Mouse (Mus musculus) layer of hippocampus, adult 2 months (tissue): Measurements from ENCODE around the gene Calm1. TPM values are rescaled to one million over a fixed set of nuclear protein-coding genes. Genes with fewer than 3 reads are reported as not detected.
"Not testable (repeated sequence)": the region's sequence is repeated elsewhere in the genome, so short reads cannot be mapped to it uniquely, and the experiment has no call there.

Source experiments
- DNase-seq, 2 experiments: peaks; one replicate each; pipeline ENCODE4 v3.0.0; 2022; ENCODE audit warnings: low spot score in 2 of 2
- H3K27ac ChIP-seq: fragments of 200-600 bp; 2 replicates; pipeline ENCODE4 v1.8.1; 2022
- H3K4me3 ChIP-seq: fragments of 200-600 bp; 2 replicates; pipeline ENCODE4 v1.8.1; 2022; ENCODE audit warnings: mild to moderate bottlenecking
- CTCF ChIP-seq: fragments of 200-600 bp; conservative IDR thresholded peaks from 2 replicates; pipeline ENCODE4 v1.8.1; 2022; ENCODE audit warnings: antibody characterized with exemption, mild to moderate bottlenecking, moderate library complexity
- total RNA-seq, 2 experiments: library from RNA; stranded (reverse); gene quantifications; 2 replicates each; pipeline ENCODE4 v1.2.3; 2021

The Calm1 gene
- total RNA-seq, 2 experiments from 2014 or later, result 2,009 to 2,049 TPM

DNA sequence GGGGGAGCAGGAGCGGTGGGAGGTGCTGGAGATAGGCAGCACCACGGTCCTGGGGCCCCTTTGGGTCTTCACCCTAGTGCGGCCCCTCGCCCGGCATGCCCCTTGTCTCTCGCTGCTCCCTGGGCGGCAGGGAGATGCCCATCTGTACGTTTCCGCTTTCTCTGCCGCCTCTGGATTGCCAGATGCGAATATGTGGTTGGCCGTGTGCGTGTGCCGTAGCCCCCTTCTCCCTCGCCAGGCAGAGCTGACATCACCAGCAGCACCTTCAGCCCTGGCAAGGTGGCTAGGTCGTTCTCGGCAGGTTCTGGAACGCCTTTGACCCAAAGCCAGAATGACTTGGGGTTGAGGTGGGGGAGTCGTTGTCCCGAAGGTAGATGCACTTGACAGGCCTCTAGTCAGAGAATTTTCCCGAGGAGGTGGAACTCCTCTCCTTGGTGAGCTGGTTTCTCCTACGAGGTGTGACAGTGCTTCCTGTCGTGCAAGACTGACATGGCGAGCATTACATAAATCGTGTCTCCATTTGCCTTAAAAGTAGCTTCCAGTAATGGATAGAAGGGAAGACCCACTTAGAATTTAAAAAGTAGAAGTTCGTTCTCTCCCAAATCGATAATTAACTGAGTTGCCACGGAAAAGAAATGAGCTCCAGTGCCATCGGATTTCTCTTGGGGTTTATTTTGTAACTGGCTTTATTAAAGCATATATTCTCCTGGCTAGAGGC, 1.6 kb downstream of the Calm1 start:
- TF ChIP-seq CTCF, result no peak
- H3K4me3 ChIP-seq, result peak overlapping the region; percentile 79
- H3K27ac ChIP-seq, result peak overlapping the region; percentile 100
- no peak for DNase-seq

DNA sequence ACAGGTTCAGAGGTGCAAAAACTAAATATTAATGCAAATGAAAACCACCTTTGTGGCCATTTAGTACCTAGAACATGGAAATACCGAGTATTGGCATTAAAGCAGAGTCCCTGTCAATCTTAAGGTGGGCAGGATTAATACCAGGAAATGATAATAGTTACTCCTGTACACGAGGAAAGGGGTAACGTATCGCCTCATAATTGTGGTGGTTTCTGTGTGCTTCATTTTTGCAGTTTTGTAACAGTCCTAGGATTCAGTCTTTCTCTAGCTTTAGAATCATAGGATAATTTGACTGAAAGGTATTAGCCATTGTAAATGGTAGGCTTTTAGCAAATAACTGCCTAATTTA, 2.1 kb downstream of the Calm1 start:
- peak overlapping the region; percentile 79 for H3K4me3 ChIP-seq
- no peak for TF ChIP-seq CTCF
- H3K27ac ChIP-seq, result peak overlapping the region; percentile 100
- no peak for DNase-seq

DNA sequence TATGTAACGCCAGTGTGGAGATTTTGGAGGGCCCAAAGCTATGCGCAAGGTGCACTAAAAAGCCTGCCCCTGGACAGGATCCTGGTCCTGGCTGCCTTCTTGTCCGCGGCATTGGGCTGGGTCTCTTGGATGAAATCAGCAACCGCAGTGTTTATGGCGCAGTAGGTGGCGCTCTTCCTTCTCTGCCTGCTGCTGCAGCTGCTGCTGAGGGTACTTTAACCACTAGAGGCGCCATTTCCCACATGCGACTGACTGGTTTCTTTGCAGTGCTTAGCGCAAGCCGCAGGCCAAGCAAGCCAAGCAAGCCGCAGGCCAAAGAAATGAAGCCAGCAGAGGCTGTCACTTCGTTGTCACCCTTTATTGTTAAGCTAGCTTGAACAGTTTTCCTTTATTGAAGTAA, 2.6 kb downstream of the Calm1 start:
- peak overlapping the region; percentile 100 for H3K27ac ChIP-seq

DNA sequence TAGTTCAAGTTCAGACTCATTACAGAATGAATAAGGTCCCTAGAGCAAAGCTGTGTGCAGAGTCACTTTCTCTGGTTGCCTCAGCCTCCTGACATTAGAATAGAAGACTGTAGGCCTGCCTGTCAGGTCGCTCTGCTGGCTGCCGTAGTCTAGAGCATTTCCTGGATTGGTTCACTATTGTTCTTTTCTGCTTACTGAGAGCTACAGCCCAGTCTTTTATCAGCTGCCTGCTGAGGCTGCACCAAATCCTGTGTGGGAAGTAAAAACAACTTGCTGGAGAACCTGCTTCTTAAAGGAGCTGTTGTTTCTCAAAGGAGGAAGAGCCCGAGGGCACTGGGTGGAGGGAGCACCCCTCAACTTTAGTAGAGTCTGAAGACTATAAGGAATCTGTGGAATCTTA, 4.5 kb downstream of the Calm1 start:
- H3K27ac ChIP-seq, result peak overlapping the region; percentile 100
- DNase-seq, result no peak
- no peak for TF ChIP-seq CTCF
- H3K4me3 ChIP-seq, result peak overlapping the region; percentile 79

More for the DNA sequence above, 2.6 kb downstream of the Calm1 start:
- TF ChIP-seq CTCF, result peak; percentile 100
- H3K4me3 ChIP-seq, result peak overlapping the region; percentile 79
- DNase-seq, result peak; percentile 96

DNA sequence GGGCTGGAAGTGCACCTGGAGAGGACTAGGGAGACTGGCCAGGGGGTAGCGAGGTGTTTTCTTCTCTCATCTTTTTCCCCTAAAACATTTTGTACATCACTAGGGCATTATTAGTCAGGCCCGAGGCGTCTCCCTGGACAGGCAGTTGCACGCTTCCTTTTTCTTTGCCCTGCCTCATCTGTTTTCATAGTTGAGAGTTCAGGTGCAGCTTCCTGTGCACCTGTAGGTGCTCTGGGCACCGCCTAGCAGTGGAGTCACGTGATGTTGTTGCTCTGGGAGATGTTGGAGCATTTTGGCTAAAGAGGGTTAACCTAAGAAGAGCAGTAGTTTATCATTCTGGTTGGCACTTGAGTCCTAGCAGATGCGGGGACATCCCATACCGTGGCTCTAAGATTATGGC, 5.9 kb downstream of the Calm1 start:
- Histone ChIP-seq H3K27ac (peak overlapping the region; percentile 100), H3K4me3 (peak overlapping the region; percentile 79)
- no peak for DNase-seq
- no peak for TF ChIP-seq CTCF

DNA sequence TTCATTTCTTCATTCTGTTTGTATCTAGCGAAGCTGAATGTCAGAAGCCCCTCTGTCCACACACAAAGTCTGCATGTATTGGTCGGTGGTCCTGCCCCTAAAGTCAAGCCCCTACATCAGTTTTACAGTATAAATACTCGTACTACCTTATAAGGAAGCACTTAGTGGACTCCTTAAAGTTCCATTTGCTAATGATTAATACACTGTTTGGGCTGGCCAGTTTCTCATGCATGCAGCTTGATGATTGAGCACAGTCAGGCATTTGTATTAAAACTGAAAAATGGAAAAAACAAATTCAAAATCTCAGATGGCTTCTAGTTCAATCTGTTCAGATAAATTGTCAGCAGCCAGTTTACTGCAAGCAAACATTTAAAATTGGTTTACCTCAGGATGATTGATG, 7.3 kb downstream of the Calm1 start:
- Histone ChIP-seq H3K27ac (peak overlapping the region; percentile 58; the same call in 1 of the 2 replicates), H3K4me3 (no peak overlapping the region)
- no peak for TF ChIP-seq CTCF
- no peak for DNase-seq

DNA sequence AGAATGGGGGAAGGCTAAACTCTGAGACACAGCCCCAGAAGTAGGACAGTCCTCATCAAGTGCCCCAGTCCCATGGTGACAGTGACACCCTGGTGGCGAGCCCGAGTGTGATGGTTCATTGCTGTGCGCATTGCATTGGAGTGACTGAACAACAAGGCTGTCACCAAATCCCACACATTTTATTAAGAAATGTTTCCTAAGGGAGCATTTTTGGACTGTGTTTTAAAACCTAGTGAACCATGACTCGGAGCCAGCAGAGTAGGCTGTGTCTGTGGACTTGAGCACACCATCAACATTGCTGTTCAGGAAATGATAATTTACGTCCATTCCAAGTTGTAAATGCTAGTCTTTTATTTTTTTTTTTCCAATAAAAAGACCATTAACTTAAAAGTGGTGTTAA, 7.7 kb downstream of the Calm1 start:
- Histone ChIP-seq H3K27ac (peak overlapping the region; percentile 58), H3K4me3 (no peak overlapping the region)
- TF ChIP-seq CTCF, result peak; percentile 37
- no peak for DNase-seq

DNA sequence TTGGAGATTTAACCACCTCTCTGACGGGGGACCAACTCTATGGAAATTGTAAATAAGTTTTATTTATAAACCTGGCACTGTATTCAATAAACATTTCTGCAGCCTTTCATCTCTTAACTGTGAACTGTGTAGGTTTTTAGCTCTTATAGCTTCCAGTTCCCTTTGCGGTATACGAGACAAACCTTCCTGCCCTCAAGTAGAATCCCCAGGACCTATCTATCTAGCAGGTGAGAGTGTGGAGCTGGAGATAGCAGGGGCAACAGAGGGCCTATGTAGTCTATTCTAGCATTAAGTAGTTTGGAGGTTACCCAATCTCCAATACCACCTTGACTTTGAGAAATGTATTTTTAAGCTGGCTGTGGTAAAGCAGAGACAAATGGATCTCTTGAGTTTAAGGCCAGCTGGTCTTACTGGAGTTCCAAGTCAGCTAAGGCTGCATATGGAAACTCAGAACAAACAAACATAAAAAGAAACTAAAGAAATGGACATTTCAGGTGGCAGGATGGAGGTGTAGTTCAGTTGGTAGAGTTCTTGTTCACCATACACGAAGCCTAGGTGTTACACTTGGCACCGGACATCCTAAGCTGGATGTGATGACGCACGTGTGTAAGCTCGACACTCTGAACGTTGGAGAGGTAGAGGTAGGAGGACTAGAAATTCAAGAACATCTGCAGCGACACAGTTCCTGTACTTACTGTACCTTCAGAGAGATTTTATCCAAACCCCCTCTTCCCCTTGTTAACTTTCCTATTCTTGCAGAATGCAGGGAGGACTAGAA, 10.7 kb downstream of the Calm1 start:
- H3K4me3 ChIP-seq, result no peak overlapping the region
- DNase-seq, result no peak
- H3K27ac ChIP-seq, result peak overlapping the region; percentile 74
- TF ChIP-seq CTCF, result no peak

DNA sequence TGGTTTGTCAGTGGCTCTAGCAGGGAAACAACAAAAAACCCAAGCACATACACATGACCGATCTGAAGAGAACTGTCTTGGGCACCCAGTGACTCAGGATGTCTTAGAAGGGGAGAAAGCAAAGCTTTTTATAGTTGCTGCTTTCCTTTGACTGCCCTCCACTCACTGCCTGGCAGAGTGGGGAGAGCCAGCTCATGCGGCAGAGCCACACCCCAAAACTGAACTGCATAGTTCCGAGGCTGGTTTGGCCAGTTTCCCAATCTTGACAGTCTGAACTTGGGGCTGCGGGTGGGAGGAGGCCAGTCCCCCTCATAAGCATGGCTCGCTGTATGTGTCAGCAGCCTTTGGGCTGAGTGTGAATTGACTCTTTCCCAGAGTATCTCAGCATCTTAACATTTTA, 11.7 kb downstream of the Calm1 start:
- Histone ChIP-seq H3K27ac (peak overlapping the region; percentile 74), H3K4me3 (no peak overlapping the region)
- no peak for DNase-seq
- no peak for TF ChIP-seq CTCF

DNA sequence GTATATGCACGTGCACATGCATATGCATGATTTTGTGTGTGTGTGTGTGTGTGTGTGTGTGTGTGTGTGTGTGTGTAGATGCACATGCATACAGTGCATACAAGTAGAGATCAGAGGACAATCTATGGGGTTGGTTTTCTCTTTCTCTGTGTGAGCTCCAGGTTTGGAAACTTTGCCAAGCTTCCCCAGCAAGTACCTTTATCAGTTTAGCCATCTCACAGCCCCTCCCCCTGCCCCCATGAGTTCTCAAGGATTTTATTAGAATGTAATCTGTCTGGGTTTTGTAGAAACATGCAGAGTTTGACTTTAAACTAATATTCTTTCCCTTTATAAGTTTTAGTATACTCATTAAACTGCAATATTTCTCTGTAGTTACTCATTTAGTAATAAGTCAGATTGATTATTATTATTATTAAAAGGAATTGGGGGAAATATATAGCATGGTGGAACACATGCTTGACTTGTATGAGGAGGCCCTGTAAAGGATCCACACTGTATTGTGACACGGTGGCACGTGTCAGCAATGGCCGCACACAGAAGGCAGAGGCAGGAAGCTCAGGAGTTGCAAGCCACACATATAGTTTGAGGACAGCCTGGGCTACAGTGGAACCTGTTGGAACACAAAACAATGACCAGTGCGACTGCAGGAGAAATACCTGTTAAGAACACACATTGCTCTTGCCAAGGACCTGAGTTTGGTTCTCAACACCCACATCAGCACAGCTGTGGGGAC, 12.4 kb downstream of the Calm1 start:
- DNase-seq, result no peak
- Histone ChIP-seq H3K27ac (peak overlapping the region; percentile 74; the same call in 1 of the 2 replicates), H3K4me3 (no peak overlapping the region)
- TF ChIP-seq CTCF, result no peak

DNA sequence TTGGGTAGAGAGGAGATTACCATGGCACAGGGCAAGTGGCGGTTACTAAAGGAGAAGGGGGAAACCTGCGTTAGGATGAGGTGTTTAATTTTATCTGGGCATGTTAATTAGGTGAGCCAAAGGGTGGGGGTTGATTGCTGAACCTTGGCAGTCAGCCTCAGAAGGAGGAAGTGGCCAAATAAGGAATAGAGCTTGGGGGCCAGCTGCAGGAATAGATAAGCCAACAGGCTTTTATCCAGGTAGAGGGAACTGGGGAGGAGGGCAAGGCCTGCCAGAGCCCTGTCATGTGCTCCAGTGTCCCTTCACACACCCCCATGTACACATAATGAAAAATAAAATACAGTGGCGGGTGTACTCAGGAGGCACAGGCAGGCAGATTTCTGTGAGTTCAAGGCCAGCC, 13.2 kb downstream of the Calm1 start:
- DNase-seq, result no peak
- TF ChIP-seq CTCF, result no peak
- no peak overlapping the region for H3K4me3 ChIP-seq
- H3K27ac ChIP-seq, result peak overlapping the region; percentile 33; the same call in 1 of the 2 replicates

DNA sequence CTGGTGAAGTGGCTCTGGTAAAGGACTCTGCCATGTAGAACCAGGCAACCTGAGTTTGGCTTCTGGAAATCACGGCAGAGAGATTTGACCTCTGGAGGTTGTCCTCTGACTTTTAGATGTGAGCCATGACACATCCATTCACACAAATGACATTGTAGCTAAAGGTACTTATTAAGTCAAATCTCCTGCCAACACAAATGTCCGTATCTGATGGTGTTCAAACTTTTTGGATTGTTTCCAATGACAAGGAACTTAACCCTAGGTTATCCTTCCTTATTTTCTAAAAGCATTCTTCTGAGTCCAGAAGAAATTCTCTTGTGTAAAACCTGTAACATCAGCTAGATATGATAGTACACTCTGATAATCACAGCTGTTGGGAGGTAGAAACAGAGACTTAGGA, 13.9 kb downstream of the Calm1 start:
- no peak for DNase-seq
- Histone ChIP-seq H3K4me3 (no peak overlapping the region), H3K27ac (no peak overlapping the region)
- no peak for TF ChIP-seq CTCF

DNA sequence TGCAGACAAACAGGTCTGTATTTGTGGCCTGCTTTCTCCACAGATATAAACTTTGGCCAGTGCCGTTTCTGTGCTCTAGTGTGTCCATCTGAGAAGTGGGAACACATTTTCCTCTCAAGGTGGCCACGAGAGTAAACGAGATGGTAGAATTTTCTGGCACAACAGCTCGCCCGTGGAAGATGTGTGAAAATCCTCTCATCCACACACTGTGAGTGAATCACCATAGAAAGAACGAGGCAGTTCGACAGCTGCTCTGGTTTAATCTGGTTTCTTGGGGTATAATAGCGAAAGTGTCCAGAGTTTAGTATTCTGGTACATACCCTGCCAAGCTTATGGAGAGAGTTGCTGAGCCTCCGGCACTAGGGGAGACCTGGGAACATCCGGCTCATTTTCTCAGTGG, 14.9 kb downstream of the Calm1 start:
- no peak for DNase-seq
- peak overlapping the region; percentile 75 for H3K27ac ChIP-seq
- H3K4me3 ChIP-seq, result no peak overlapping the region
- no peak for TF ChIP-seq CTCF

DNA sequence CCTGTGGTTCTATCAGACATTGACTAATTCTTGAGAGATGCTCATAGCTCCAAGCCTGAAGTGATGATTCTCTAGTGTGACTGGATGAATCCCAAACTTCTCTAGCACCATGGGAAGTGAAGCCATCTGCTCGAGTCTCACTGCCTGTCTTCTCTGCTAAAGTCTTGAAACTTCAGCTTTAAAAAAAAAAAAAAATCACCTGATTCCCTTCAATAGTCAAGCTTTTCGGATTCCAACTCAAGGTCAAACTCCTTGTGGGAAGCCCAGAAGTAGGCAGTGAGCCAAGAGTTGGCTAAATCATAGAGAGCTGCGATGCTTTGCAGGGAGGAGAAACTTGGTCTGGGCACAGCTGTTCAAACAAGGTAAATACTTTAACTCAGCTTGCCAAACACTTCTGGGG, 15.5 kb downstream of the Calm1 start:
- H3K4me3 ChIP-seq, result no peak overlapping the region
- H3K27ac ChIP-seq, result peak overlapping the region; percentile 75
- TF ChIP-seq CTCF, result no peak
- peak in 1 of 2 experiments; percentile 54 for DNase-seq

DNA sequence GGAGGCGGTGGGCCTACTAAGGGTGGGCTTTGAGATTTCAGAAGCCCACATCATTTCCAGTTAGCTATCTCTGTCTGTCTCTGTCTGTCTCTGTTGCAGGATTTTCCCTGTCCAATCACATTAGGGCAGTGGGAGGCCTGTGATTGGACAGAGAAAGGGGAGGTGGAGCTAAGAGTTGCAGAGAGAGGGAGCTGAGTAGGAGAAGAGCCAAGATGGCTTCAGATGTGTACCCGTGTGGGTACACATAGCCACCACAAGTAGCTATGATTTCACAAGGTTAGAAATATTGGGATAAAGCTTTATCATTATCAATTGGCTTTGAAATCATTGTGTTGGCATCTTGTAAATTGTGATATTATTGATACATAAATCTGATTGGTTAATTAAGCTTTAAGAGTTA, 17.9 kb downstream of the Calm1 start:
- not testable (repeated sequence) for H3K4me3 ChIP-seq, DNase-seq, H3K27ac ChIP-seq
